Comparison of ENCODE assay signal across 28 mouse cellular contexts in the genomic region with DNA sequence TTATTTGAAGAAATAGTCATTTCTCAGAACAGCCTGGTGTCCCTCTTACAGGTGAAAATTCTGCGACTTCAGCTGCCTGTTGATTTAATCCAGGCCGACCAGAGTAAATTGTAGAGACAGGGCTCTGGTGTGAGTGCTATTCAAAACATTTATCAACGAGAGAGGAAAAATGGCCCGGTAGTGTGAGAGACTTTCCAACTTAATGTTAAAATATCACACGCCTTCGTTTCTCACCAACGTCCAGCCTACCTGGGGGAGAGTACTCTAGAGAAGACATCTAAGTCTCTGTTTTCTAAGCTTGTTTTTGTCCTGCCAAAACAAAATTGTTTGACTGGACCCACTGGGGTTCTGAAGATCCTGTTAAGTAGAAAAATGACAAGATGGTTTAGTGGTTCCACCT. TPM values are rescaled to one million over a fixed set of nuclear protein-coding genes. Genes with fewer than 3 reads are reported as not detected.
DNase-seq lines count a peak whose midpoint lies in the region; ATAC-seq and TF ChIP-seq lines count a peak whose summit lies in the region.
"Had no signal": no experiment of that assay in that cellular context is flagged by ENCODE, and none has a peak within 500 bp of the region (broad histone marks: within the 10 kb centered on the region; RNA-seq: fewer than 3 reads in every experiment).

No protein-coding gene starts in this region.

- TF ChIP-seq POLR2A in spleen, adult 2 months (IDR thresholded peaks at IDR 0.05; ENCODE audit: low read depth, low read length): no peak

- DNase-seq in embryonic facial prominence, embryonic 14.5 days (ENCODE audit: low spot score): no peak
- no peak for DNase-seq in embryonic facial prominence, embryonic 10.5 days (ENCODE audit: low spot score)
- no peak for DNase-seq in spleen, adult 2 months (ENCODE audit: low read depth in 1 of 2, low spot score in 2 of 2)
- DNase-seq in spleen, adult 12 weeks (ENCODE audit: low spot score): no peak
- peak; percentile 36 for DNase-seq in CD4-positive helper T cell, adult 2 months (ENCODE audit: low read depth, low spot score)
- DNase-seq in naive thymus-derived CD4-positive, alpha-beta T cell, adult 2 months (ENCODE audit: low read depth): peak; percentile 55
- DNase-seq in layer of hippocampus, postnatal 36 days: no peak
- DNase-seq: adrenal gland, postnatal 10 days; adrenal gland, postnatal 36 days; B cell, adult 2 months; cerebellum, adult 11 months; cerebellum, adult 2 months; cerebellum, adult 9-11 months; cerebellum, postnatal 25 days; gastrocnemius, postnatal 10 days; gastrocnemius, postnatal 36 days; heart, postnatal 36 days had no signal

- no peak for TF ChIP-seq CTCF in spleen, adult 2 months (IDR thresholded peaks at IDR 0.05; ENCODE audit: extremely low read depth, insufficient read depth, insufficient read length, insufficient replicate concordance)

- H3K4me3 ChIP-seq in embryonic facial prominence, embryonic 14.5 days (ENCODE audit: low read depth, low read length): no peak overlapping the region
- no peak overlapping the region for H3K4me3 ChIP-seq in embryonic facial prominence, embryonic 10.5 days
- H3K4me3 ChIP-seq in spleen, adult 2 months (ENCODE audit: extremely low read depth, insufficient read depth, insufficient read length): no peak overlapping the region
- H3K4me3 ChIP-seq: embryonic facial prominence, embryonic 13.5 days; forebrain, embryonic 10.5 days; forebrain, embryonic 13.5 days; hindbrain, embryonic 10.5 days; hindbrain, embryonic 13.5 days had no signal

- no peaks in the 10 kb centered on the region for H3K27me3 ChIP-seq in embryonic facial prominence, embryonic 14.5 days (replicated peaks; ENCODE audit: control insufficient read depth, insufficient read depth, low read length)
- H3K27me3 ChIP-seq in embryonic facial prominence, embryonic 10.5 days (replicated peaks; ENCODE audit: low read depth, poor library complexity, severe bottlenecking): no peaks in the 10 kb centered on the region
- H3K27me3 ChIP-seq in spleen, adult 2 months (ENCODE audit: control insufficient read depth, insufficient read depth, low read length): no peaks in the 10 kb centered on the region
- H3K27me3 ChIP-seq: CH12.LX; embryonic facial prominence, embryonic 13.5 days; forebrain, embryonic 13.5 days; hindbrain, embryonic 13.5 days; Patski had no signal

- 0 out of 2 replicates have a peak overlapping the region, but pooled peaks have one; percentile 8 for H3K27ac ChIP-seq in embryonic facial prominence, embryonic 14.5 days (replicated peaks; ENCODE audit: low read depth, low read length)
- no peak overlapping the region for H3K27ac ChIP-seq in embryonic facial prominence, embryonic 10.5 days (replicated peaks)
- H3K27ac ChIP-seq in spleen, adult 2 months (ENCODE audit: insufficient read depth, low read length): peak overlapping the region; percentile 79
- H3K27ac ChIP-seq: forebrain, embryonic 13.5 days; hindbrain, embryonic 13.5 days; hindbrain, postnatal 0 days had no signal

- no peaks in the 10 kb centered on the region for H3K36me3 ChIP-seq in embryonic facial prominence, embryonic 14.5 days (ENCODE audit: control insufficient read depth, insufficient read depth, low read length)
- no peaks in the 10 kb centered on the region for H3K36me3 ChIP-seq in embryonic facial prominence, embryonic 10.5 days (replicated peaks)
- no peaks in the 10 kb centered on the region for H3K36me3 ChIP-seq in spleen, adult 2 months (ENCODE audit: control insufficient read depth, insufficient read depth, low read length)
- H3K36me3 ChIP-seq: embryonic facial prominence, embryonic 13.5 days; forebrain, embryonic 10.5 days; G1E; hindbrain, embryonic 10.5 days; hindbrain, embryonic 13.5 days had no signal

- H3K4me2 ChIP-seq in embryonic facial prominence, embryonic 14.5 days (ENCODE audit: low read depth, low read length): no peak overlapping the region
- H3K4me2 ChIP-seq: forebrain, embryonic 13.5 days; heart, embryonic 11.5 days; hindbrain, embryonic 13.5 days had no signal

- 71% methylated on average over 7 of the region's 7 CpGs for WGBS in embryonic facial prominence, embryonic 14.5 days
- 83% methylated on average over 7 of the region's 7 CpGs for WGBS in embryonic facial prominence, embryonic 10.5 days
- 74% methylated on average over 7 of the region's 7 CpGs for whole genome bisulfite sequencing in spleen, adult 2 months

- ATAC-seq in embryonic facial prominence, embryonic 14.5 days (ENCODE audit: low read depth): no peak
- ATAC-seq: forebrain, embryonic 13.5 days; forebrain, embryonic 16.5 days; Patski had no signal

- no peak overlapping the region for H3K9ac ChIP-seq in embryonic facial prominence, embryonic 14.5 days (ENCODE audit: low read depth, low read length)
- H3K9ac ChIP-seq: embryonic facial prominence, embryonic 13.5 days; forebrain, embryonic 13.5 days; hindbrain, embryonic 13.5 days had no signal

- no peaks in the 10 kb centered on the region for H3K9me3 ChIP-seq in embryonic facial prominence, embryonic 14.5 days (ENCODE audit: control insufficient read depth, low read length)
- no peaks in the 10 kb centered on the region for H3K9me3 ChIP-seq in embryonic facial prominence, embryonic 10.5 days
- H3K9me3 ChIP-seq: embryonic facial prominence, embryonic 13.5 days; forebrain, embryonic 10.5 days; forebrain, embryonic 13.5 days; G1E; hindbrain, embryonic 10.5 days; hindbrain, embryonic 13.5 days had no signal

- peaks cover 20% of the 10 kb centered on the region for H3K4me1 ChIP-seq in embryonic facial prominence, embryonic 14.5 days (ENCODE audit: control insufficient read depth, insufficient read depth, low read length)
- peaks cover 35% of the 10 kb centered on the region for H3K4me1 ChIP-seq in embryonic facial prominence, embryonic 10.5 days
- peaks cover 27% of the 10 kb centered on the region; the same call in 1 of the 2 replicates for H3K4me1 ChIP-seq in spleen, adult 2 months (ENCODE audit: control insufficient read depth, insufficient read depth, insufficient read length)
- H3K4me1 ChIP-seq: forebrain, embryonic 13.5 days had no signal

RNA-seq across cellular contexts. Expression of gene Dad1, which starts 34.1 kb away (rescaled TPM):
- polyA plus RNA-seq in embryonic facial prominence, embryonic 14.5 days (2014; fragmentation: Nextera tagmentation; extraction: Ambion mirVana): 400 and 436 TPM in 2 replicates
- 229 and 238 TPM in 2 replicates for polyA plus RNA-seq in embryonic facial prominence, embryonic 10.5 days (2016; fragmentation: Nextera tagmentation; extraction: Ambion mirVana)
- 309 and 372 TPM in 2 replicates for polyA plus RNA-seq in spleen, adult 2 months (2012; rRNA removed)
- 100 to 1,000 TPM; 123 to 131 TPM for total RNA-seq in layer of hippocampus, postnatal 36 days (2021)

RNA-seq across cellular contexts. Expression of gene Abhd4, which starts 34.1 kb away (rescaled TPM):
- polyA plus RNA-seq in embryonic facial prominence, embryonic 14.5 days (2014; fragmentation: Nextera tagmentation; extraction: Ambion mirVana): 59.0 and 63.5 TPM in 2 replicates
- 37.3 and 39.9 TPM in 2 replicates for polyA plus RNA-seq in embryonic facial prominence, embryonic 10.5 days (2016; fragmentation: Nextera tagmentation; extraction: Ambion mirVana)
- polyA plus RNA-seq in spleen, adult 2 months (2012; rRNA removed): 17.9 and 23.4 TPM in 2 replicates
- 10 to 100 TPM; 55.7 to 56.6 TPM for total RNA-seq in layer of hippocampus, postnatal 36 days (2021)

Comparison
In these comparisons a context has a peak if more than half of its experiments do, and no peak if none do; other contexts are left out.
1. DNase-seq: peak in CD4-positive helper T cell, adult 2 months (single experiment) and naive thymus-derived CD4-positive, alpha-beta T cell, adult 2 months (single experiment); none in embryonic facial prominence, embryonic 14.5 days (single experiment), embryonic facial prominence, embryonic 10.5 days (single experiment), spleen, adult 2 months (0 of 2), spleen, adult 12 weeks (single experiment) and layer of hippocampus, postnatal 36 days (0 of 2).